Mouse (Mus musculus): Measurements from ENCODE around the gene Mip. TPM values are rescaled to one million over a fixed set of nuclear protein-coding genes. Genes with fewer than 3 reads are reported as not detected.
"Not testable (repeated sequence)": the region's sequence is repeated elsewhere in the genome, so short reads cannot be mapped to it uniquely, and the experiment has no call there.

Gene Mip
- polyA plus RNA-seq, 1 experiment = 0.37 TPM

GRCm38 (mm10) chr10:128270287-128270841, 44.7 kb downstream of the Mip start, which contains the start of gene Stat2:
Gene Stat2, plus strand, starts transcription at chr10:128270559.
- 0 out of 2 replicates have a peak within 1 kb of the TSS, but pooled peaks have one; percentile 13 for H3K27ac ChIP-seq (ENCODE audit: insufficient read depth, low read length)
- H3K36me3 ChIP-seq (ENCODE audit: control insufficient read depth, insufficient read depth, low read length, poor library complexity, severe bottlenecking) = no peaks in the 10 kb centered on the region
- H3K27me3 ChIP-seq (ENCODE audit: control insufficient read depth, insufficient read depth, low read length, poor library complexity, severe bottlenecking) = no peaks in the 10 kb centered on the region
- peak within 1 kb of the TSS; percentile 87 for H3K9ac ChIP-seq (ENCODE audit: low read depth, poor library complexity, severe bottlenecking)
- H3K4me1 ChIP-seq (ENCODE audit: control insufficient read depth, insufficient read depth, low read length) = no peaks in the 10 kb centered on the region
- H3K4me3 ChIP-seq (ENCODE audit: low read depth, low read length) = peak within 1 kb of the TSS; percentile 99
- H3K9me3 ChIP-seq (replicated peaks; ENCODE audit: control insufficient read depth, insufficient read depth, low read length, poor library complexity, severe bottlenecking) = no peaks in the 10 kb centered on the region
- peak; percentile 6 for TF ChIP-seq POLR2A (IDR thresholded peaks at IDR 0.05; ENCODE audit: insufficient read depth, low read length)
- no peak for TF ChIP-seq CTCF (IDR thresholded peaks at IDR 0.05; ENCODE audit: low read depth, low read length)

GRCm38 (mm10) chr10:128270866-128271265, 45.2 kb downstream of the Mip start:
- Histone ChIP-seq H3K4me3 (ENCODE audit: low read depth, low read length) (peak overlapping the region; percentile 99), H3K9ac (ENCODE audit: low read depth, poor library complexity, severe bottlenecking) (peak overlapping the region; percentile 87), H3K27ac (ENCODE audit: insufficient read depth, low read length) (0 out of 2 replicates have a peak overlapping the region, but pooled peaks have one; percentile 13), H3K4me1 (ENCODE audit: control insufficient read depth, insufficient read depth, low read length) (no peaks in the 10 kb centered on the region), H3K36me3 (ENCODE audit: control insufficient read depth, insufficient read depth, low read length, poor library complexity, severe bottlenecking) (no peaks in the 10 kb centered on the region), H3K27me3 (ENCODE audit: control insufficient read depth, insufficient read depth, low read length, poor library complexity, severe bottlenecking) (no peaks in the 10 kb centered on the region), H3K9me3 (replicated peaks; ENCODE audit: control insufficient read depth, insufficient read depth, low read length, poor library complexity, severe bottlenecking) (no peaks in the 10 kb centered on the region)
- TF ChIP-seq CTCF (IDR thresholded peaks at IDR 0.05; ENCODE audit: low read depth, low read length) = no peak
- no peak for TF ChIP-seq EP300 (IDR thresholded peaks at IDR 0.05; ENCODE audit: insufficient read depth, low read depth, low read length)
- no peak for TF ChIP-seq POLR2A (IDR thresholded peaks at IDR 0.05; ENCODE audit: insufficient read depth, low read length)

- H3K4me1 ChIP-seq (ENCODE audit: control insufficient read depth, insufficient read depth, low read length) = no peaks in the 10 kb centered on the region
- H3K27me3 ChIP-seq (ENCODE audit: control insufficient read depth, insufficient read depth, low read length, poor library complexity, severe bottlenecking) = no peaks in the 10 kb centered on the region
- no peak overlapping the region for H3K27ac ChIP-seq (ENCODE audit: insufficient read depth, low read length)
- no peak for TF ChIP-seq CTCF (IDR thresholded peaks at IDR 0.05; ENCODE audit: low read depth, low read length)
- TF ChIP-seq POLR2A (IDR thresholded peaks at IDR 0.05; ENCODE audit: insufficient read depth, low read length) = no peak
- TF ChIP-seq EP300 (IDR thresholded peaks at IDR 0.05; ENCODE audit: insufficient read depth, low read depth, low read length) = no peak
- no peaks in the 10 kb centered on the region for H3K9me3 ChIP-seq (replicated peaks; ENCODE audit: control insufficient read depth, insufficient read depth, low read length, poor library complexity, severe bottlenecking)
- no peaks in the 10 kb centered on the region; the same call in 1 of the 2 replicates for H3K36me3 ChIP-seq (ENCODE audit: control insufficient read depth, insufficient read depth, low read length, poor library complexity, severe bottlenecking)
- no peak overlapping the region for H3K9ac ChIP-seq (ENCODE audit: low read depth, poor library complexity, severe bottlenecking)
- H3K4me3 ChIP-seq (ENCODE audit: low read depth, low read length) = no peak overlapping the region
These were observed 46.2 kb downstream of the Mip start for GRCm38 (mm10) chr10:128271883-128272282.

- not testable (repeated sequence) for H3K36me3 ChIP-seq (ENCODE audit: control insufficient read depth, insufficient read depth, low read length, poor library complexity, severe bottlenecking); H3K9ac ChIP-seq (ENCODE audit: low read depth, poor library complexity, severe bottlenecking); H3K27ac ChIP-seq (ENCODE audit: insufficient read depth, low read length); H3K9me3 ChIP-seq (replicated peaks; ENCODE audit: control insufficient read depth, insufficient read depth, low read length, poor library complexity, severe bottlenecking); H3K27me3 ChIP-seq (ENCODE audit: control insufficient read depth, insufficient read depth, low read length, poor library complexity, severe bottlenecking); H3K4me3 ChIP-seq (ENCODE audit: low read depth, low read length); H3K4me1 ChIP-seq (ENCODE audit: control insufficient read depth, insufficient read depth, low read length)
These were observed 47.3 kb downstream of the Mip start for GRCm38 (mm10) chr10:128272819-128273439.

- not testable (repeated sequence) for H3K27me3 ChIP-seq (ENCODE audit: control insufficient read depth, insufficient read depth, low read length, poor library complexity, severe bottlenecking); H3K27ac ChIP-seq (ENCODE audit: insufficient read depth, low read length); H3K4me1 ChIP-seq (ENCODE audit: control insufficient read depth, insufficient read depth, low read length); H3K9ac ChIP-seq (ENCODE audit: low read depth, poor library complexity, severe bottlenecking); H3K9me3 ChIP-seq (replicated peaks; ENCODE audit: control insufficient read depth, insufficient read depth, low read length, poor library complexity, severe bottlenecking); H3K4me3 ChIP-seq (ENCODE audit: low read depth, low read length)
- H3K36me3 ChIP-seq (ENCODE audit: control insufficient read depth, insufficient read depth, low read length, poor library complexity, severe bottlenecking) = peaks cover 13% of the 10 kb centered on the region
These were observed 49.7 kb downstream of the Mip start for GRCm38 (mm10) chr10:128275374-128275773.

GRCm38 (mm10) chr10:128278158-128278557, 52.5 kb downstream of the Mip start:
- TF ChIP-seq CTCF (IDR thresholded peaks at IDR 0.05; ENCODE audit: low read depth, low read length) (no peak), EP300 (IDR thresholded peaks at IDR 0.05; ENCODE audit: insufficient read depth, low read depth, low read length) (no peak), POLR2A (IDR thresholded peaks at IDR 0.05; ENCODE audit: insufficient read depth, low read length) (no peak)
- Histone ChIP-seq H3K27me3 (ENCODE audit: control insufficient read depth, insufficient read depth, low read length, poor library complexity, severe bottlenecking) (no peaks in the 10 kb centered on the region), H3K36me3 (ENCODE audit: control insufficient read depth, insufficient read depth, low read length, poor library complexity, severe bottlenecking) (peaks cover 22% of the 10 kb centered on the region), H3K9me3 (replicated peaks; ENCODE audit: control insufficient read depth, insufficient read depth, low read length, poor library complexity, severe bottlenecking) (no peaks in the 10 kb centered on the region), H3K4me1 (ENCODE audit: control insufficient read depth, insufficient read depth, low read length) (no peaks in the 10 kb centered on the region), H3K9ac (ENCODE audit: low read depth, poor library complexity, severe bottlenecking) (no peak overlapping the region), H3K27ac (ENCODE audit: insufficient read depth, low read length) (no peak overlapping the region), H3K4me3 (ENCODE audit: low read depth, low read length) (no peak overlapping the region)
